1 mouse cellular context compared by ENCODE assay signal in the genomic region with DNA sequence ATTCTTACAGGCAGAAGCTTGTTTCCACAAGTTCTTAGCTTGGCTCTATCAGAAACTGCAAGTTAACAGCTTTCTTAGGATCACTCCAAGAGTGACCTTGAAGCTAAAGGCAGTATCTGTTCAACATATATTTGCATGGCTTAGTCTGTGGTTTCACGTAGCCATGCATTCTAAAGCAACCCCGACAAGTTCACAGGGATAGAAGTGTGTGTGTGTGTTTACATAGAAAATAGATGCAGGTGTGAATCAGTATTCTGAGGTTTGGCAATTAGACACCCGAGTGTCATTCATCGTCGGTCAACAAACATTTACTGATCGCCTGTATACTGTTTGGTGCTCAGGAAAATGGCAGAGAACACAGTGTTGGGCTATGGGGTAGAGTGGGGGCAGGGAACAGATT.
TF ChIP-seq lines count a peak whose summit lies in the region.

No protein-coding gene starts in this region.

TF ChIP-seq in CH12.LX, 34 proteins besides CTCF, POLR2A, EP300 and RAD21 (continued from another document):
- TF ChIP-seq BHLHE40 (IDR thresholded peaks at IDR 0.05; ENCODE audit: low read depth, low read length): peak; percentile 60
- TF ChIP-seq E2F4 (IDR thresholded peaks at IDR 0.05; ENCODE audit: insufficient replicate concordance, low read depth, low read length): no peak
- TF ChIP-seq NELFE (IDR thresholded peaks at IDR 0.05; ENCODE audit: low read depth, low read length): no peak
- TF ChIP-seq SMC3 (IDR thresholded peaks at IDR 0.05; ENCODE audit: low read depth, low read length): no peak
- TF ChIP-seq POLR2AphosphoS2 (IDR thresholded peaks at IDR 0.05; ENCODE audit: low read depth, low read length): no peak
- no peak for TF ChIP-seq HCFC1 (IDR thresholded peaks at IDR 0.05; ENCODE audit: low read depth, low read length)
- TF ChIP-seq MYC (IDR thresholded peaks at IDR 0.05; ENCODE audit: low read depth, low read length): 0 out of 2 replicates have a peak, but pooled peaks have one; percentile 26
- no peak for TF ChIP-seq UBTF (IDR thresholded peaks at IDR 0.05; ENCODE audit: low read depth, low read length)
- no peak for TF ChIP-seq CHD1 (IDR thresholded peaks at IDR 0.05; ENCODE audit: low read depth, low read length)
- TF ChIP-seq ZMIZ1 (IDR thresholded peaks at IDR 0.05; ENCODE audit: low read depth, low read length): no peak
- peak; percentile 72 for TF ChIP-seq TBP (conservative IDR thresholded peaks at IDR 0.05; ENCODE audit: low read depth, low read length)
- TF ChIP-seq MXI1 (IDR thresholded peaks at IDR 0.05; ENCODE audit: low read depth, low read length): no peak
- no peak for TF ChIP-seq RCOR1 (conservative IDR thresholded peaks at IDR 0.05; ENCODE audit: low read depth, low read length)
- TF ChIP-seq ZKSCAN1 (IDR thresholded peaks at IDR 0.05; ENCODE audit: borderline replicate concordance, low read depth, low read length): no peak
- no peak for TF ChIP-seq MEF2A (IDR thresholded peaks at IDR 0.05; ENCODE audit: borderline replicate concordance, low read depth, low read length)
- TF ChIP-seq IRF4 (IDR thresholded peaks at IDR 0.05; ENCODE audit: low read depth, low read length): no peak
- no peak; the same call in 1 of the 2 replicates for TF ChIP-seq SIN3A (IDR thresholded peaks at IDR 0.05; ENCODE audit: low read length)
- TF ChIP-seq ZNF384 (IDR thresholded peaks at IDR 0.05; ENCODE audit: low read depth, low read length): no peak
- no peak for TF ChIP-seq MAZ (IDR thresholded peaks at IDR 0.05; ENCODE audit: low read depth, low read length)
- peak; percentile 43 for TF ChIP-seq CHD2 (IDR thresholded peaks at IDR 0.05; ENCODE audit: low read length)
